Mouse (Mus musculus) G1E (cell line): ENCODE measurements around the gene Ccdc85c. TPM values are rescaled to one million over a fixed set of nuclear protein-coding genes. Genes with fewer than 3 reads are reported as not detected.

Source experiments
- ATAC-seq: 2 replicates; pipeline ENCODE4 v1.8.0; 2016; ENCODE audit warnings: mild to moderate bottlenecking; ENCODE audit not compliant: insufficient number of reproducible peaks, poor library complexity, low FRiP score, severe bottlenecking; ENCODE audit errors: extremely low read depth
- DNase-seq: peaks from one replicate; pipeline ENCODE4 v3.0.0; 2012; ENCODE audit warnings: low spot score
- H3K27me3 ChIP-seq: 2 replicates; pipeline ENCODE4 v1.6.1; 2012; ENCODE audit warnings: mild to moderate bottlenecking, low read length, inconsistent platforms; ENCODE audit not compliant: insufficient read depth
- H3K36me3 ChIP-seq: replicated peaks from 2 replicates; pipeline ENCODE3; 2012; ENCODE audit warnings: mild to moderate bottlenecking, inconsistent platforms
- H3K4me1 ChIP-seq: 2 replicates; pipeline ENCODE4 v1.6.1; 2012; ENCODE audit warnings: low read depth, low read length, inconsistent platforms, mixed read lengths; ENCODE audit not compliant: insufficient read depth
- H3K4me3 ChIP-seq: 2 replicates; pipeline ENCODE4 v1.5.1; 2012; ENCODE audit warnings: low read depth, mild to moderate bottlenecking, inconsistent platforms, low read length, moderate library complexity, mixed read lengths
- H3K9me3 ChIP-seq: replicated peaks from 2 replicates; pipeline ENCODE4 v1.6.1; 2012; ENCODE audit warnings: inconsistent platforms
- CTCF ChIP-seq: IDR thresholded peaks from 2 replicates; pipeline ENCODE4 v1.5.1; 2012; ENCODE audit warnings: low read depth, low read length, inconsistent platforms, mixed read lengths
- GATA1 ChIP-seq: IDR thresholded peaks from 2 replicates; pipeline ENCODE4 v1.6.1; 2012; ENCODE audit warnings: borderline replicate concordance, low read length, inconsistent platforms, mixed read lengths
- GATA2 ChIP-seq: IDR thresholded peaks from 2 replicates; pipeline ENCODE4 v1.6.1; 2012; ENCODE audit warnings: low read depth, low read length, inconsistent platforms, borderline replicate concordance
- POLR2AphosphoS5 ChIP-seq: IDR thresholded peaks from 2 replicates; pipeline ENCODE4 v1.6.1; 2012; ENCODE audit warnings: low read depth, low read length, inconsistent platforms; ENCODE audit not compliant: insufficient replicate concordance
- TAL1 ChIP-seq: conservative IDR thresholded peaks from 2 replicates; pipeline ENCODE4 v1.6.1; 2012; ENCODE audit warnings: low read depth, low read length, inconsistent platforms, mixed read lengths
- polyA plus RNA-seq: library from polyadenylated mRNA; stranded (reverse); fragments of >175 nt; gene quantifications from 2 replicates; pipeline ENCODE4 v1.2.3, GENCODE M21; 2012
- total RNA-seq, 2 experiments: library from RNA; stranded (forward) in 1 of 2; stranded (reverse) in 1 of 2; fragments of 200-1000 nt in 1 of 2; fragments of >200 nt in 1 of 2; fragmentation: Nextera tagmentation in 1 of 2; gene quantifications; 2 replicates each; pipeline ENCODE4 v1.2.3; 2014 to 2017

The Ccdc85c gene
- total and polyA plus RNA-seq, 3 experiments = 0.05 TPM; not detected in 2

DNA sequence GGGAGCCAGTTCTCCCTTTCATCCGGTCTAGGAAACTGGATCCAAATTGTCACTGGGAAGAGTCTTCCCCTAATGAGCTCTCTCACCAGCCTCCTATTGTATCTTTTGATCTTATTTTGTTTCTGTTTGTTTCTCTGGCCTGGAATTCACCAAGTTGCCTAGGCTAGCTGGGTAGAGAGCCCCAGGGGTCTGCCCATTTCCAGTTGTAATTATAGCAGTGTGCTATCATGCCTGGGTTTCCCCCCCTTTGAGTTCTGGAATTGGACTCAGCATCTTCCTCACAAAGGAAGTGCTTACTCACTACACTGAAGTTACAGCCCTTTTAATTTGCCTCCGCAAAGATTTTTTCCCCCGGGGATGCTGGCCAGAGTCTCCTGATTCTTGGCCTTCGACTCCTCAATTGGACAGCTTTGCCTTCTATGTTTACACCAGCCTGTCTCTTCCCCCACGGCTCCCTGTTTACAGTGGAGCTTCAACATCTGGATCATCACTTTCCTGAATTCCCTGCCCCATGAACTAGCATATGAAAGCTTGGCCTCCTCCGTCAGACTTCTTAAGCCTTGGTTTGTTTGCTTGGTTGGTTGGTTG, 28.6 kb upstream of the Ccdc85c start:
- TF ChIP-seq GATA1 (no peak), TAL1 (no peak), CTCF (no peak), POLR2AphosphoS5 (no peak), GATA2 (no peak)
- DNase-seq (no peak), ATAC-seq (no peak)
- peaks cover 78% of the 10 kb centered on the region for H3K9me3 ChIP-seq
- H3K36me3 ChIP-seq = no peaks in the 10 kb centered on the region
- H3K4me1 ChIP-seq = no peaks in the 10 kb centered on the region
- no peaks in the 10 kb centered on the region; the same call in 1 of the 2 replicates for H3K27me3 ChIP-seq
- no peak overlapping the region for H3K4me3 ChIP-seq

DNA sequence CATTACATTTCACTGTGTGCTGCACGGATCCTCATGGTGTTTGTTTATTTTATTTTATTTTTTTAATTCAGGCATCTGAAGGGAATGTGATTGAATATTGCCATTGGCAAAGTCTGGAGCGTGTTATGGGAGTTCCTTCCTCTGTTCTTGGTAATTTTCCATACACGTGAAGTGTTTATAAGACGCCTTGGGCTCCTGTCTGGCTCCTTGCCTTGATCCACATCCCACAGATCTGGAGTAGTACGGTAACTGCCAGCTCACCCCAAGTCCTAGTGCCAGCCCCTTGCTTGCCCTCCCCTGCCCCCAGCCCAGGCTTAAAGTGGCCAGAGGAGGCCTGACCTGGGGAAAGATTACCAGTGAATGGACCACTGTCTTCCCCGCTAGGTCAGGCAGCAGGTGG, 25.8 kb upstream of the Ccdc85c start:
- Histone ChIP-seq H3K9me3 (peaks cover 76% of the 10 kb centered on the region), H3K27me3 (no peaks in the 10 kb centered on the region; the same call in 1 of the 2 replicates), H3K4me1 (no peaks in the 10 kb centered on the region), H3K4me3 (no peak overlapping the region), H3K36me3 (no peaks in the 10 kb centered on the region)
- ATAC-seq (no peak), DNase-seq (no peak)
- TF ChIP-seq GATA2 = no peak
- no peak for TF ChIP-seq POLR2AphosphoS5
- TF ChIP-seq GATA1 = no peak
- TF ChIP-seq TAL1 = no peak
- no peak for TF ChIP-seq CTCF

DNA sequence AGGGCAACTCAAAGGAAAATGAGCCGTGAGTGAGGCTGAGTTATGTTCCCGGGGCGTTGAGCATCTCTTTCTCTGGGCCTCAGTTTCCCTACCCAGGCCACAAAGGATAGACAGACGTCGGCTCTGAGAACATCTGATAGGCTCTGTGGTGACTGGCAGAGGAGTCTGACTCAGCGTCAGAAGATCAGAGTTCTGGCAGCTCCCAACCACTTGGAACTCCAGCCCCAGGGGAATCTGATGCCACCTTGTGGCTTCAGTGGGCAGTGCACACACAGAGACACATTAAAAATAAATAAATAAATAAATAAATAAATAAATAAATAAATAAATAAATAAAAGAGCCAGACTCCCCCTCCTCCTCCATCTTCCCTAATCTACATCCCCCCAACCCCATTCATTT, 21.8 kb upstream of the Ccdc85c start:
- DNase-seq = no peak
- peaks cover 78% of the 10 kb centered on the region for H3K9me3 ChIP-seq
- H3K27me3 ChIP-seq = no peaks in the 10 kb centered on the region
- no peaks in the 10 kb centered on the region for H3K36me3 ChIP-seq
- TF ChIP-seq GATA1 (no peak), CTCF (no peak), TAL1 (no peak), POLR2AphosphoS5 (no peak)
- no peak for ATAC-seq
- H3K4me1 ChIP-seq = no peaks in the 10 kb centered on the region
- H3K4me3 ChIP-seq = no peak overlapping the region

DNA sequence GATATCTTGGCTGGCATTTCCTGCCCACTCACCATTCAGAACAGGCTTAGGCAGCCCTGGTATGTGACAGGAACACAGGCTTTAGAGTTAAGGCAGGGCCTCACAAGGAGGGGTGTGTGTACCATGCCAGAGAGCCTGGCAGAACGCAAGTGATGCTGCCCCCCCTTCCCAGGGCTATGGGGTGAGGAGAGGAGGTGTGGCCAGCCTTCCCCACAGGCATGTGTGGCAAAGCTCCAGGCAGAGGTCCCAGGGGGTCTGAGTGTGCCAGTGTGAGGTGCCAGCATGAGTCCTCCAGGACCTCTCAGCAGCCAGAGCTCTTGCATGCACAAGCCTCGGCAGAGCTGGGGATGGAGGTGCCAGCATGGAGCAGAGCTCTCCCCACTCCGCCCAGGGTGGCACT, 19.4 kb upstream of the Ccdc85c start:
- Histone ChIP-seq H3K4me3 (peak overlapping the region; percentile 21; the same call in 1 of the 2 replicates), H3K9me3 (peaks cover 91% of the 10 kb centered on the region), H3K4me1 (no peaks in the 10 kb centered on the region), H3K36me3 (no peaks in the 10 kb centered on the region), H3K27me3 (no peaks in the 10 kb centered on the region)
- DNase-seq (no peak), ATAC-seq (no peak)
- TF ChIP-seq TAL1 = no peak
- TF ChIP-seq GATA1 = no peak
- no peak for TF ChIP-seq POLR2AphosphoS5
- no peak for TF ChIP-seq CTCF
- no peak for TF ChIP-seq GATA2

DNA sequence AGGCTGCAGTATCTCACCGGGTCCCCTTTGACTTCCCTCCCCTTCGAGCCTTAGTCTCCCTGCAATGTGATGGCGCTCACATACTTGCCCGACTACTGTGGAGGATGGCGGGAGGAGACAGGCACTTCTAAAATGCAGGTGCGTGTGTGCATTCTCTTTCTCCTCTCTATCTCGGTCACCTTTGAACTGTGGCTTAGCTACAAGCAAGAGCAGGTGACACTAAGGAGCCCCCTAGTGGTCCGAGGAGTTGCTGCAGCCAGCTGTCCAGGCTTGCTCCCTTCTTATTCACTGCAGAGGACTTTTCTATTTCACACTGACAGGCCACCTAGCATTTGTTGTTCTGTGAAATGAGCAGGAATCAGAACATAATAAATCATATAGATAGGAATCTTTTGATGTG, 17.7 kb upstream of the Ccdc85c start:
- no peaks in the 10 kb centered on the region for H3K36me3 ChIP-seq
- H3K4me3 ChIP-seq = no peak overlapping the region
- ATAC-seq (no peak), DNase-seq (no peak)
- H3K4me1 ChIP-seq = no peaks in the 10 kb centered on the region
- TF ChIP-seq GATA2 (no peak), CTCF (no peak), GATA1 (no peak), TAL1 (no peak), POLR2AphosphoS5 (no peak)
- no peaks in the 10 kb centered on the region for H3K27me3 ChIP-seq
- peaks cover 94% of the 10 kb centered on the region for H3K9me3 ChIP-seq

DNA sequence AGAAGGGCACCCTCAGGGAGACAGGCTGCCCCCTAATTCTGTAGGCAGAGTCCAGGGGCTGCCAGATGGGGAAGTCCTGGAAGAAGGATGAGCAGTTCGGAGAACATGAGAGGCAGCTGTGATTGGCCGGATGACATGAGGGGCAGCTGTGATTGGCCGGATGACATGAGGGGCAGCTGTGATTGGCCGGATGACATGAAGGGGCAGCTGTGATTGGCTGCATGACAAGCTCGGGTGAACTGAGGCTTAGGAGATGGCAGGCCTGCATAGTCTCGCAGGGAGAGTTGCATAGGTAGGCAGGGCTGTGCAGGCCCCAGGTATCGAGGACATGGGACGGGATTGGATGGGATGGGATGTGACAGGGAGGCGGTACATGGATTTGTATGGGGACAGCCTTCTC, 17.2 kb upstream of the Ccdc85c start:
- TF ChIP-seq GATA2 (no peak), GATA1 (no peak)
- ATAC-seq = no peak
- H3K4me1 ChIP-seq = no peaks in the 10 kb centered on the region
- H3K4me3 ChIP-seq = no peak overlapping the region; the same call in 1 of the 2 replicates
- peaks cover 89% of the 10 kb centered on the region for H3K9me3 ChIP-seq
- no peak for DNase-seq
- no peaks in the 10 kb centered on the region for H3K36me3 ChIP-seq
- no peaks in the 10 kb centered on the region for H3K27me3 ChIP-seq
